Mouse (Mus musculus) hindbrain, embryonic 10.5 days (tissue): ENCODE measurements around the gene Slc44a5. TPM values are rescaled to one million over a fixed set of nuclear protein-coding genes. Genes with fewer than 3 reads are reported as not detected.

Experiments
- DNase-seq: peaks from one replicate; pipeline ENCODE4 v3.0.0-alpha.2; 2017; ENCODE audit warnings: low spot score
- H3K27ac ChIP-seq: fragments of 300-500 bp; sonication (generic); 2 replicates; pipeline ENCODE4 v1.5.1; 2016; ENCODE audit warnings: mild to moderate bottlenecking, moderate library complexity
- H3K27me3 ChIP-seq: fragments of 300-500 bp; sonication (generic); 2 replicates; pipeline ENCODE4 v1.6.1; 2016; ENCODE audit warnings: mild to moderate bottlenecking; ENCODE audit not compliant: poor library complexity, insufficient read depth, severe bottlenecking
- H3K36me3 ChIP-seq: fragments of 300-500 bp; sonication (generic); 2 replicates; pipeline ENCODE4 v1.6.1; 2016; ENCODE audit warnings: mild to moderate bottlenecking, moderate library complexity
- H3K4me1 ChIP-seq: fragments of 300-500 bp; sonication (generic); replicated peaks from 2 replicates; pipeline ENCODE4 v1.6.1; 2016; ENCODE audit warnings: mild to moderate bottlenecking
- H3K4me3 ChIP-seq: fragments of 300-500 bp; sonication (generic); 2 replicates; pipeline ENCODE4 v1.5.1; 2016; ENCODE audit warnings: mild to moderate bottlenecking, moderate library complexity
- H3K9me3 ChIP-seq: fragments of 300-500 bp; sonication (generic); 2 replicates; pipeline ENCODE4 v1.6.1; 2016; ENCODE audit warnings: mild to moderate bottlenecking, moderate library complexity
- WGBS: fragments of 180-500 bp; shearing (Covaris S2); methylation state at CpG from one replicate; pipeline ENCODE4 v1.1.7; 2016; 5-methylcytosine and 5-hydroxymethylcytosine counted together
- polyA plus RNA-seq: library from polyadenylated mRNA; unstranded; fragments of >200 nt; fragmentation: Nextera tagmentation; extraction: Ambion mirVana; gene quantifications from 2 replicates; pipeline ENCODE4 v1.2.1, GENCODE M21; 2016

The Slc44a5 gene
- polyA plus RNA-seq, 1 experiment from 2014 or later: 4.5 TPM

- DNase-seq: no peak
- 65% methylated on average over 7 of the region's 7 CpGs for WGBS
- no peaks in the 10 kb centered on the region for H3K9me3 ChIP-seq
- no peaks in the 10 kb centered on the region for H3K36me3 ChIP-seq
- H3K27ac ChIP-seq: no peak overlapping the region
- H3K4me3 ChIP-seq: no peak overlapping the region
- peaks cover 27% of the 10 kb centered on the region for H3K4me1 ChIP-seq
- H3K27me3 ChIP-seq: no peaks in the 10 kb centered on the region
These were observed 109.7 kb downstream of the Slc44a5 start for GRCm38 (mm10) chr3:154082961-154083360.

GRCm38 (mm10) chr3:154089996-154090395, 116.8 kb downstream of the Slc44a5 start:
- H3K4me1 ChIP-seq: peaks cover 19% of the 10 kb centered on the region
- 84% methylated on average over 5 of the region's 5 CpGs for WGBS
- H3K4me3 ChIP-seq: no peak overlapping the region
- no peaks in the 10 kb centered on the region for H3K36me3 ChIP-seq
- H3K27me3 ChIP-seq: no peaks in the 10 kb centered on the region
- H3K27ac ChIP-seq: no peak overlapping the region
- H3K9me3 ChIP-seq: no peaks in the 10 kb centered on the region
- DNase-seq: no peak

GRCm38 (mm10) chr3:154091468-154092338, 118.5 kb downstream of the Slc44a5 start:
- no peak for DNase-seq
- H3K9me3 ChIP-seq: no peaks in the 10 kb centered on the region
- 87% methylated on average over 15 of the region's 15 CpGs for WGBS

GRCm38 (mm10) chr3:154092466-154092865, 119.2 kb downstream of the Slc44a5 start:
- Histone ChIP-seq H3K36me3 (no peaks in the 10 kb centered on the region), H3K9me3 (no peaks in the 10 kb centered on the region), H3K27me3 (no peaks in the 10 kb centered on the region), H3K27ac (peak overlapping the region; percentile 75; the same call in 1 of the 2 replicates), H3K4me3 (no peak overlapping the region), H3K4me1 (peaks cover 25% of the 10 kb centered on the region)
- no peak for DNase-seq
- WGBS: 49% methylated on average over 7 of the region's 7 CpGs

More at GRCm38 (mm10) chr3:154091468-154092338, 118.5 kb downstream of the Slc44a5 start:
- Histone ChIP-seq H3K27me3 (no peaks in the 10 kb centered on the region), H3K36me3 (no peaks in the 10 kb centered on the region), H3K27ac (peak overlapping the region; percentile 75; the same call in 1 of the 2 replicates), H3K4me3 (no peak overlapping the region), H3K4me1 (peaks cover 24% of the 10 kb centered on the region)

GRCm38 (mm10) chr3:154093745-154094322, 120.6 kb downstream of the Slc44a5 start:
- 0 out of 2 replicates have a peak, but pooled peaks cover 3% of the 10 kb centered on the region for H3K9me3 ChIP-seq
- no peaks in the 10 kb centered on the region for H3K36me3 ChIP-seq
- no peak overlapping the region for H3K4me3 ChIP-seq
- no peak for DNase-seq
- H3K27ac ChIP-seq: no peak overlapping the region; the same call in 1 of the 2 replicates
- no peaks in the 10 kb centered on the region for H3K27me3 ChIP-seq
- WGBS: 71% methylated on average over 8 of the region's 8 CpGs
- H3K4me1 ChIP-seq: peaks cover 25% of the 10 kb centered on the region

- 0 out of 2 replicates have a peak, but pooled peaks cover 4% of the 10 kb centered on the region for H3K27me3 ChIP-seq
- DNase-seq: no peak
- H3K4me3 ChIP-seq: no peak overlapping the region
- 0 out of 2 replicates have a peak, but pooled peaks cover 3% of the 10 kb centered on the region for H3K9me3 ChIP-seq
- no peaks in the 10 kb centered on the region for H3K36me3 ChIP-seq
- H3K4me1 ChIP-seq: peaks cover 8% of the 10 kb centered on the region; the same call in 1 of the 2 replicates
- WGBS: 86% methylated on average over 9 of the region's 9 CpGs
- no peak overlapping the region for H3K27ac ChIP-seq
These were observed 128.4 kb downstream of the Slc44a5 start for GRCm38 (mm10) chr3:154101671-154102070.

GRCm38 (mm10) chr3:154110528-154110927, 137.3 kb downstream of the Slc44a5 start:
- 84% methylated on average over 5 of the region's 5 CpGs for WGBS
- no peaks in the 10 kb centered on the region for H3K27me3 ChIP-seq
- no peaks in the 10 kb centered on the region for H3K36me3 ChIP-seq
- H3K9me3 ChIP-seq: no peaks in the 10 kb centered on the region
- H3K27ac ChIP-seq: no peak overlapping the region
- no peak overlapping the region for H3K4me3 ChIP-seq
- DNase-seq: no peak
- 0 out of 2 replicates have a peak, but pooled peaks cover 6% of the 10 kb centered on the region for H3K4me1 ChIP-seq

GRCm38 (mm10) chr3:154111221-154111620, 138.0 kb downstream of the Slc44a5 start:
- Histone ChIP-seq H3K9me3 (no peaks in the 10 kb centered on the region), H3K27me3 (no peaks in the 10 kb centered on the region), H3K27ac (no peak overlapping the region), H3K4me3 (no peak overlapping the region), H3K4me1 (no peaks in the 10 kb centered on the region), H3K36me3 (no peaks in the 10 kb centered on the region)
- no peak for DNase-seq
- 80% methylated on average over 5 of the region's 5 CpGs for WGBS

GRCm38 (mm10) chr3:154114991-154115390, 141.8 kb downstream of the Slc44a5 start:
- Histone ChIP-seq H3K4me1 (peaks cover 16% of the 10 kb centered on the region), H3K27ac (no peak overlapping the region), H3K27me3 (no peaks in the 10 kb centered on the region), H3K36me3 (no peaks in the 10 kb centered on the region), H3K9me3 (no peaks in the 10 kb centered on the region), H3K4me3 (no peak overlapping the region)
- 83% methylated on average over 9 of the region's 9 CpGs for whole genome bisulfite sequencing
- no peak for DNase-seq

GRCm38 (mm10) chr3:154115478-154115877, 142.2 kb downstream of the Slc44a5 start:
- no peak for DNase-seq

GRCm38 (mm10) chr3:154116000-154116399, 142.8 kb downstream of the Slc44a5 start:
- peaks cover 18% of the 10 kb centered on the region for H3K4me1 ChIP-seq
- no peak overlapping the region for H3K4me3 ChIP-seq
- DNase-seq: no peak
- WGBS: 90% methylated on average over 5 of the region's 5 CpGs
- no peaks in the 10 kb centered on the region for H3K36me3 ChIP-seq
- no peaks in the 10 kb centered on the region for H3K9me3 ChIP-seq
- no peak overlapping the region for H3K27ac ChIP-seq
- no peaks in the 10 kb centered on the region for H3K27me3 ChIP-seq

More at GRCm38 (mm10) chr3:154115478-154115877, 142.2 kb downstream of the Slc44a5 start:
- 94% methylated on average over 4 of the region's 4 CpGs for WGBS
- no peaks in the 10 kb centered on the region for H3K36me3 ChIP-seq
- peaks cover 18% of the 10 kb centered on the region for H3K4me1 ChIP-seq
- no peaks in the 10 kb centered on the region for H3K27me3 ChIP-seq
- no peak overlapping the region for H3K27ac ChIP-seq
- H3K4me3 ChIP-seq: no peak overlapping the region
- no peaks in the 10 kb centered on the region for H3K9me3 ChIP-seq

- DNase-seq: peak; percentile 29
- Histone ChIP-seq H3K36me3 (no peaks in the 10 kb centered on the region), H3K27me3 (peaks cover 7% of the 10 kb centered on the region; the same call in 1 of the 2 replicates), H3K4me3 (no peak overlapping the region), H3K9me3 (no peaks in the 10 kb centered on the region), H3K4me1 (peaks cover 21% of the 10 kb centered on the region), H3K27ac (no peak overlapping the region; the same call in 1 of the 2 replicates)
- WGBS: 44% methylated on average over 6 of the region's 6 CpGs
These were observed 145.9 kb downstream of the Slc44a5 start for GRCm38 (mm10) chr3:154118992-154119603.
